Mouse (Mus musculus): Measurements from ENCODE around the gene Klhl41.

Gene Klhl41

GRCm38 (mm10) chr2:69683036-69683805 is 13.3 kb downstream of the Klhl41 start:
- DNase-seq (ENCODE audit: low spot score in 2 of 2) = no peak

- no peak for DNase-seq (ENCODE audit: low spot score in 2 of 2)
Measured at GRCm38 (mm10) chr2:69684488-69684887, 14.6 kb downstream of the Klhl41 start.

- no peak for DNase-seq (ENCODE audit: low spot score in 2 of 2)
Measured at GRCm38 (mm10) chr2:69690214-69690613, 20.3 kb downstream of the Klhl41 start.

- DNase-seq (ENCODE audit: low spot score in 2 of 2) = no peak
Measured at GRCm38 (mm10) chr2:69690843-69691242, 20.9 kb downstream of the Klhl41 start.

GRCm38 (mm10) chr2:69693501-69693900 is 23.6 kb downstream of the Klhl41 start:
- DNase-seq (ENCODE audit: low spot score in 2 of 2) = no peak

GRCm38 (mm10) chr2:69700446-69700845 is 30.5 kb downstream of the Klhl41 start:
- no peak for DNase-seq (ENCODE audit: low spot score in 2 of 2)

GRCm38 (mm10) chr2:69712171-69712570 is 42.3 kb downstream of the Klhl41 start:
- DNase-seq (ENCODE audit: low spot score in 2 of 2) = no peak

- peak; percentile 76 for DNase-seq (ENCODE audit: low spot score in 2 of 2)
Measured at GRCm38 (mm10) chr2:69712981-69713625, 43.2 kb downstream of the Klhl41 start, which contains the start of gene Fastkd1. Fastkd1 (minus strand) TSS chr2:69713516.

- DNase-seq (ENCODE audit: low spot score in 2 of 2) = no peak
Measured at GRCm38 (mm10) chr2:69713626-69714014, 43.7 kb downstream of the Klhl41 start.

GRCm38 (mm10) chr2:69714126-69714525 is 44.2 kb downstream of the Klhl41 start:
- no peak for DNase-seq (ENCODE audit: low spot score in 2 of 2)

- DNase-seq (ENCODE audit: low spot score in 2 of 2) = no peak
Measured at GRCm38 (mm10) chr2:69716483-69716882, 46.6 kb downstream of the Klhl41 start.

GRCm38 (mm10) chr2:69719121-69719520 is 49.2 kb downstream of the Klhl41 start:
- DNase-seq (ENCODE audit: low spot score in 2 of 2) = no peak

- DNase-seq (ENCODE audit: low spot score in 2 of 2) = no peak
Measured at GRCm38 (mm10) chr2:69722273-69722649, 52.3 kb downstream of the Klhl41 start, which contains the start of gene Ppig. Ppig (plus strand) TSS chr2:69722545.

- peak; percentile 83 to 93 for DNase-seq (ENCODE audit: low spot score in 2 of 2)
Measured at GRCm38 (mm10) chr2:69722650-69723518, 53.0 kb downstream of the Klhl41 start.

- DNase-seq (ENCODE audit: low spot score in 2 of 2) = no peak
Measured at GRCm38 (mm10) chr2:69723519-69723825, 53.6 kb downstream of the Klhl41 start.

All from urinary bladder, postnatal 4 days (tissue).